Mouse (Mus musculus) G1E (cell line): ENCODE data around the gene Arhgef7.

Experiments used
- CTCF ChIP-seq: IDR thresholded peaks from 2 replicates; pipeline ENCODE4 v1.5.1; 2012; ENCODE audit warnings: low read depth, low read length, inconsistent platforms, mixed read lengths
- GATA1 ChIP-seq: IDR thresholded peaks from 2 replicates; pipeline ENCODE4 v1.6.1; 2012; ENCODE audit warnings: borderline replicate concordance, low read length, inconsistent platforms, mixed read lengths

DNA sequence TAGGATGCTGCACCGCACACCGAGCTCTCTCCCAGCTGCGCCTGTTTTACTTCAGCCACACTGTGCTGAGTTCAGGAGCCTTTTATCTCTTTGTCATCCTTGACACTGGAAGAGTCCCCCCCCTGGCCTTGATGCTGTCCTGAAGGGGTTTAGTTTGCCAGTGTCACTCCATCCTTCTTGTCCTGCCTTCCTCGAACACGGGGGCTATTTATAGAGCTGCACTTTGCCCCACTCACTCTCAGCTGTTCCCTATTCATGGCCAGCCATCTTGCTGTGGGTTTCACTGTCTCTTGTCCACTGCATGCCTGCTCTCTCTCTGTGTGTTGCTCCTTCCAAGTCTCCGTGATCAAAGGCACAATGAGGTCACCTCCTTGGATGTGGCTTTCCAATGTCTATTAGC, 22.0 kb downstream of the Arhgef7 start:
- no peak for TF ChIP-seq CTCF
- TF ChIP-seq GATA1: no peak
